Mouse (Mus musculus) heart, adult 11 months (tissue): ENCODE data around the gene S100a8.
A peak's percentile ranks its signal among the peaks of the same experiment; 100 is the strongest.

Experiments used
- DNase-seq: peaks from one replicate; pipeline ENCODE4 v3.0.0; 2022

Gene S100a8

DNA sequence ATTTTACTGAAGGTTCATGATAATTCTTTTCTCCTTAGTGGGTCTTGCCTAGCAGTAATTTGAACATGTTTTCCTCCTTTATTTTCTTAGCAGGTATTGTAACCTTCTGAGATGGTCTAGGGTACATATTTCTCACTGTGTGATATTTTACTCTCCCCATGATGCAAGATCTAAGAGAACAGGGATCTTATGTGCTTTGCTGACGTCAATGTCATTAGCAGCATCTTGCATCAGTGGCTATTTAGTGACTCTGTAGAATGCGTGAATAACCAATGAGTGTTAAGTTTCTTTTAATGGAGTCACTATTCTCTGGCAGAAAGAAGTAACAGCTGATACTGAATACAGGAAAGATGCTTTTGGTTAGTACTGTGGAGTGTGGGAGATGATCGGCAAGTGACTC is 15.2 kb downstream of the S100a8 start:
- DNase-seq = no peak

DNA sequence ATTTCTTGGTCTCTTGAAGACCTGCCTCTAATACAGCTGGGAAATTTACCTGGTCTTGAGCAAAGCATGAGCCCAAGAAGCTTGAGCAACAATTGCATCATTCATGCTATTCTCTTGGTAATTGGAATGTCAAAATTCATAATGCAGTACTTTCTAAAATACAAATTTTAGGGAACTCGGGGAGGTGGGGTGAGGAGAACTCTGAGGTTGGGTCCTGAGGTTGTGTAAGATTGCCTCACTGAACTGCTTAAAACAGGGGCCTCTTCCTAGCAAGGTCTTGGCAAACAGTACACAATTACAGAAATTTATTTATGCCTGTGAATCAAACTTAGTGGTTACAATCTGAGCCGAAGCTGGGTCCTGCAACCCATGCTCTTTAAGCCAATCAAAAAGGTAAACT is 18.1 kb downstream of the S100a8 start:
- peak; percentile 21 for DNase-seq

DNA sequence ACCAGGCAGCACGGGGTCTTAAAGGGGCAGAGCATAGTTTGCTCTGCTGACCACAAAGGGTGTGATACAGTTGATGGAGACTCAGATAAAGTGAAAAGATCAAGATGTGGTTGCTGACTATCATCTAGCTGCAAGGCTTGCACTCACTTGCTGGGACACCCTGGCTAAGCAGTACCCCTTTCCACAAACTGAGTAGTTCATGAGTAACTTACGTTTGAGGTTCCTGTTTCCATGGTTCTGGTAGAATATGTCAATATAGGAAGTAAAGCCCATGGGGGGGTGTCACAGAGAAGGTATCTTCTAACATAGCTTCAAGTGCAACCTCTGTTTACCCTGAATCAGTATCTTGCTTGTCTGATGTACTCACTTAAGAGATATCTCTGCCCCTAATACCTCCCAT is 24.7 kb downstream of the S100a8 start:
- DNase-seq = no peak

DNA sequence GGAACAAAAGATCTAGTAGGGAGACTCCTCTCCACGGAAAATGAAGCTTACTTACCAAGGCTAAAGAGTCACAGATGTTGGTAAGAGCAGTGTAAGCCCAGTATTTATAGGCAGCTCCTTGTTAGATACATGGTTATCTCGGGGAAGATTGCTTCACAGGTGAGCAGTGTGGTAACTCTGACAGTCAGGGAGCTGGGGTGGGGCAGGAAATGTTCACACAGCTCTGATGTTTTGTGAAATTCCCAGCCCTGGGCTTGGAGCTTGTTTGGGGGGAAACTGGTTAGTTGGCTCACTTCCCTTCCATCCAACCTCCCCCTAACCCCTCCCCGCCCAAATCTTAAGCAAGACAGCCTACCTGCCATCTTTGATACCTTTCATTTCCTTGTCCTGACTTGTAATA is 26.8 kb downstream of the S100a8 start, which contains the start of gene S100a9:
TSS of gene S100a9 (minus strand) at position 109 of the 400 bp plus-strand sequence.
- DNase-seq = no peak

DNA sequence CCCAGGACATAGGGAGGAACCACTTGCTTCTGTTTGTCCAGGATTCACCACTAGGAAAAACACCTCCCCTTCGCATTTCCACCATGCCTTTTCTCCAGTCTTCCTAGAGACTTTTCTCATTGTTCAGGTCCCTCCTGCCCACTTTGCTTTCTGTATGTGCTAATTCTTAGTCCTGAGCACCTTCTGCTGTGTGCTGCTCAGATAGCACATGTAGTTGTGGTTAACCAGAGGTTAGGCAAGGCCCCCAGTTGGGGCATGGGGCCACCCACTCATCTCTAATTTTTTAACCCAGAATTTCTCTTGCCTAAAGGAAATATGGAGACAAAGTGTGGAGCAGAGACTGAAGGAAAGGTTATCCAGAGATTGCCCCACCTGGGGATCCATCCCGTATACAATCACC is 33.5 kb downstream of the S100a8 start:
- no peak for DNase-seq

DNA sequence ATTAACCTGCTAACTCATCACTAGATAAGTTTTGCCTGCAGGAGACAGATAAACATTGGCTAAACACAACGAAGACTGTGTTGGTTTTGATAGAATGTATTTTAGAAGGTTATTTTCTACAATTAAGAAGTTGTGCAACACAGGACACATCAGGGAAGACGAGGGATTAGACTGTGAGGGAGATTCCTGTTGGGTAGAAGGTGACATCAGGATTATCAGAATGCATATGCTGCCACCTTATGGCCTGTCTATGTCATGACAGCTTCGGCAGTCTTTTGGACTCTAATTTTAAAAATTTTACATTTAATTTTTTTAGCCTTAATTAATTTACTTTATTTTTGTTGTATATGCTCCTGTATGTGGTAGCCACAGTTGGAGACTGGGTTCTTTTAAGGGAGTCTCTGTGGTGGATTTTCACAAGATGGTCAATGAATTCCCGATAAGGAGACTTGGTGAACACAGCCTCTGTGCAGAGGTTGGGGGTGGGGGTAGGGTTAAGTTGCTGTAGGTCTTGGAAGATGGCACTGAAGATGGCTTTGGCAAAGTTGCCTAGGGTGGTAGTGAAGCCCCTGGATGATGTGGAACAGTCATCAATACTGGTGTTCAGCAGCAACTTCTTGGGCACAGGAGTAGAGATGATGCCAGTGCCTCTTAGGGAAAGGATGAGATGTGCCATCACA is 39.9 kb downstream of the S100a8 start:
- peak; percentile 86 for DNase-seq

DNA sequence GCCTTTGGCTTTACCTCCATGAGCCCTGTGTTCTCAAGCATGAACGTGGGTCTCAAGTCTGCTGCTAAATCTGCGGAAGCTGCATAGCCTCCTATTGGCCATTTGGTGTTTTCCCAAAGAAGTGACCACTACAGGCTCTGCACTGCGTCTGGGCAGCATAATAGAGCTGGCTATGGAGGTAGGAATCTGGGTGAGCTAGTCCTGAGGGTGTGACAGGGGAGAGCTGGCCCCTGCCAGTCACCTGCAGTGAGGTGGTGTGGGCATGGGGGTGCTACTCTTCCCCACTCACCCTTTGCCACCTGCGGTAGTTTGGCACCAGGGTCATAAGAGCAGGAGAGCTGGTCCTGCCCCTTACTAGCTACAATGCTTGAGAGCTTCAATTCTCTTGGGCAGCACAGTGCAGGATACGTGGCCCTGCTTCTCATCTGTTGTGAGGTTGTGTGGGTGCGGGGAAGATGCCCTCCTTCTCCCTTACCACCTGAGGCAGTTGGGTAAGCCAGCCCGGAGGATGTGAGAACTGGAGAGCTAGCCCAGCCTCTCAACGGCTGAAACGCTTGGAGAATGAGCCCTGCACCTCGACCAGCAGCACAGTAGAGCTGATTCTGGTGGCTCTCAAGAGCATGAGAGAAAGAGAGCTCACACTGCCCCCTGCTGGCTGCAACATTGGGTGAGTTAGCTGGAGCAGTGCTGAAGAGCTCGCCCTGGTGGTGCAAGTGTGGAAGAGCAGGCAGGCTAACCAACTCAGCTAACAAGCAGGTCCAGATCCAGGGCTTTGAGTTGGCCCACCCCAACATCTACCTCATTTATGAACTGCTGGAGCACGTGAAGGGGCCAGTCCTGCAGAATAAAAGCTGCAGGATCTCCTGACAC is 41.0 kb downstream of the S100a8 start:
- DNase-seq = peak; percentile 95
